Mouse (Mus musculus) liver, embryonic 13.5 days (tissue): ENCODE results near the gene Arid1b. TPM values are rescaled to one million over a fixed set of nuclear protein-coding genes. Genes with fewer than 3 reads are reported as not detected.

ENCODE experiments used
- ATAC-seq: fragments of 200-750 bp; cut with Nextera tagmentation; 2 replicates; pipeline ENCODE4 v1.8.0; 2017; ENCODE audit warnings: low read depth, mild to moderate bottlenecking, moderate number of reproducible peaks, moderate library complexity
- DNase-seq: peaks from one replicate; pipeline ENCODE4 v3.0.0; 2022
- H3K27ac ChIP-seq: fragments of 300-500 bp; sonication (generic); 2 replicates; pipeline ENCODE4 v1.5.1; 2015; ENCODE audit warnings: moderate library complexity, mild to moderate bottlenecking, inconsistent platforms
- H3K27me3 ChIP-seq: fragments of 300-500 bp; sonication (generic); 2 replicates; pipeline ENCODE4 v1.6.1; 2015; ENCODE audit warnings: mild to moderate bottlenecking, inconsistent platforms
- H3K36me3 ChIP-seq: fragments of 300-500 bp; sonication (generic); 2 replicates; pipeline ENCODE4 v1.6.1; 2015; ENCODE audit warnings: mild to moderate bottlenecking, inconsistent platforms
- H3K4me1 ChIP-seq: fragments of 300-500 bp; sonication (generic); replicated peaks from 2 replicates; pipeline ENCODE4 v1.6.1; 2015; ENCODE audit warnings: inconsistent platforms
- H3K4me2 ChIP-seq: fragments of 300-500 bp; sonication (generic); 2 replicates; pipeline ENCODE4 v1.6.1; 2015; ENCODE audit warnings: inconsistent platforms, mild to moderate bottlenecking, moderate library complexity
- H3K4me3 ChIP-seq: fragments of 300-500 bp; sonication (generic); replicated peaks from 2 replicates; pipeline ENCODE4 v1.5.1; 2015; ENCODE audit warnings: mild to moderate bottlenecking, inconsistent platforms
- H3K9ac ChIP-seq: fragments of 300-500 bp; sonication (generic); 2 replicates; pipeline ENCODE4 v1.6.1; 2015; ENCODE audit warnings: mild to moderate bottlenecking, inconsistent platforms
- H3K9me3 ChIP-seq: fragments of 300-500 bp; sonication (generic); replicated peaks from 2 replicates; pipeline ENCODE4 v1.6.1; 2016; ENCODE audit warnings: inconsistent platforms
- WGBS: fragments of 180-500 bp; shearing (Covaris S2); methylation state at CpG from one replicate; pipeline ENCODE4 v1.1.7; 2015; ENCODE audit not compliant: insufficient replicate concordance; 5-methylcytosine and 5-hydroxymethylcytosine counted together
- polyA plus RNA-seq: library from polyadenylated mRNA; unstranded; fragments of >200 nt; fragmentation: Nextera tagmentation; extraction: Ambion mirVana; gene quantifications from 2 replicates; pipeline ENCODE4 v1.2.1, GENCODE M21; 2015

Arid1b gene
- polyA plus RNA-seq, 1 experiment from 2014 or later, result 2.0 TPM

GRCm38 (mm10) chr17:5045613-5046012 lies 51.5 kb downstream of the Arid1b start:
- WGBS, result 67% methylated on average over 5 of the region's 5 CpGs

GRCm38 (mm10) chr17:5047373-5047772 lies 53.2 kb downstream of the Arid1b start:
- ATAC-seq (no peak), DNase-seq (no peak)
- H3K36me3 ChIP-seq, result no peaks in the 10 kb centered on the region
- H3K9me3 ChIP-seq, result no peaks in the 10 kb centered on the region
- H3K4me2 ChIP-seq, result no peak overlapping the region
- no peak overlapping the region for H3K4me3 ChIP-seq
- WGBS, result 79% methylated on average over 4 of the region's 4 CpGs
- peaks cover 5% of the 10 kb centered on the region for H3K4me1 ChIP-seq
- H3K27ac ChIP-seq, result no peak overlapping the region
- no peaks in the 10 kb centered on the region for H3K27me3 ChIP-seq
- H3K9ac ChIP-seq, result no peak overlapping the region

More at GRCm38 (mm10) chr17:5045613-5046012, 51.5 kb downstream of the Arid1b start:
- DNase-seq, result no peak
- peaks cover 5% of the 10 kb centered on the region for H3K4me1 ChIP-seq
- no peak overlapping the region for H3K9ac ChIP-seq
- H3K4me3 ChIP-seq, result no peak overlapping the region
- no peak overlapping the region for H3K27ac ChIP-seq
- no peaks in the 10 kb centered on the region for H3K9me3 ChIP-seq
- ATAC-seq, result no peak
- no peaks in the 10 kb centered on the region for H3K27me3 ChIP-seq
- no peaks in the 10 kb centered on the region for H3K36me3 ChIP-seq
- H3K4me2 ChIP-seq, result no peak overlapping the region

GRCm38 (mm10) chr17:5050266-5050665 lies 56.1 kb downstream of the Arid1b start:
- Histone ChIP-seq H3K9ac (no peak overlapping the region), H3K27me3 (no peaks in the 10 kb centered on the region), H3K9me3 (no peaks in the 10 kb centered on the region), H3K27ac (no peak overlapping the region), H3K36me3 (peaks cover 4% of the 10 kb centered on the region), H3K4me1 (peaks cover 8% of the 10 kb centered on the region), H3K4me3 (no peak overlapping the region), H3K4me2 (no peak overlapping the region)
- no peak for ATAC-seq
- 74% methylated on average over 8 of the region's 8 CpGs for WGBS
- DNase-seq, result no peak

- no peak overlapping the region for H3K9ac ChIP-seq
Observed at GRCm38 (mm10) chr17:5050970-5051530, 56.9 kb downstream of the Arid1b start.

GRCm38 (mm10) chr17:5052091-5052799 lies 58.1 kb downstream of the Arid1b start:
- Histone ChIP-seq H3K27me3 (no peaks in the 10 kb centered on the region), H3K9ac (no peak overlapping the region), H3K27ac (no peak overlapping the region), H3K4me2 (no peak overlapping the region), H3K4me1 (peaks cover 21% of the 10 kb centered on the region), H3K4me3 (no peak overlapping the region), H3K9me3 (no peaks in the 10 kb centered on the region), H3K36me3 (peaks cover 4% of the 10 kb centered on the region)
- DNase-seq (no peak), ATAC-seq (no peak)
- 78% methylated on average over 10 of the region's 10 CpGs for WGBS

More at GRCm38 (mm10) chr17:5050970-5051530, 56.9 kb downstream of the Arid1b start:
- ATAC-seq (no peak), DNase-seq (no peak)
- Histone ChIP-seq H3K4me1 (peaks cover 10% of the 10 kb centered on the region), H3K27ac (no peak overlapping the region), H3K27me3 (no peaks in the 10 kb centered on the region), H3K4me2 (no peak overlapping the region), H3K36me3 (peaks cover 4% of the 10 kb centered on the region), H3K4me3 (no peak overlapping the region), H3K9me3 (no peaks in the 10 kb centered on the region)
- WGBS, result 74% methylated on average over 7 of the region's 7 CpGs

GRCm38 (mm10) chr17:5052800-5053179 lies 58.7 kb downstream of the Arid1b start:
- Histone ChIP-seq H3K36me3 (peaks cover 4% of the 10 kb centered on the region), H3K4me2 (no peak overlapping the region), H3K4me1 (peaks cover 26% of the 10 kb centered on the region), H3K27me3 (no peaks in the 10 kb centered on the region), H3K27ac (no peak overlapping the region), H3K4me3 (no peak overlapping the region), H3K9ac (no peak overlapping the region), H3K9me3 (no peaks in the 10 kb centered on the region)
- ATAC-seq (no peak), DNase-seq (no peak)
- WGBS, result 82% methylated on average over 4 of the region's 4 CpGs

- no peak overlapping the region for H3K9ac ChIP-seq
- no peaks in the 10 kb centered on the region for H3K27me3 ChIP-seq
- H3K4me2 ChIP-seq, result no peak overlapping the region
- no peak for ATAC-seq
- H3K36me3 ChIP-seq, result peaks cover 4% of the 10 kb centered on the region
- no peak for DNase-seq
- no peak overlapping the region for H3K27ac ChIP-seq
- no peaks in the 10 kb centered on the region for H3K9me3 ChIP-seq
- H3K4me1 ChIP-seq, result peaks cover 30% of the 10 kb centered on the region
- H3K4me3 ChIP-seq, result no peak overlapping the region
- 79% methylated on average over 16 of the region's 16 CpGs for WGBS
Observed at GRCm38 (mm10) chr17:5053201-5053600, 59.1 kb downstream of the Arid1b start.

GRCm38 (mm10) chr17:5055412-5055811 lies 61.3 kb downstream of the Arid1b start:
- no peak overlapping the region for H3K27ac ChIP-seq
- DNase-seq (no peak), ATAC-seq (no peak)
- WGBS, result 40% methylated on average over 6 of the region's 6 CpGs
- H3K4me1 ChIP-seq, result peaks cover 52% of the 10 kb centered on the region
- no peaks in the 10 kb centered on the region for H3K9me3 ChIP-seq
- H3K4me2 ChIP-seq, result no peak overlapping the region
- H3K27me3 ChIP-seq, result no peaks in the 10 kb centered on the region
- no peak overlapping the region for H3K9ac ChIP-seq
- H3K4me3 ChIP-seq, result no peak overlapping the region
- H3K36me3 ChIP-seq, result peaks cover 4% of the 10 kb centered on the region

- H3K9ac ChIP-seq, result no peak overlapping the region; the same call in 1 of the 2 replicates
- peaks cover 4% of the 10 kb centered on the region for H3K36me3 ChIP-seq
- H3K27ac ChIP-seq, result 0 out of 2 replicates have a peak overlapping the region, but pooled peaks have one; percentile 37
- no peak overlapping the region for H3K4me3 ChIP-seq
- WGBS, result 81% methylated on average over 4 of the region's 4 CpGs
- H3K9me3 ChIP-seq, result no peaks in the 10 kb centered on the region
- ATAC-seq (no peak), DNase-seq (no peak)
- peaks cover 64% of the 10 kb centered on the region for H3K4me1 ChIP-seq
- H3K27me3 ChIP-seq, result no peaks in the 10 kb centered on the region
- H3K4me2 ChIP-seq, result no peak overlapping the region
Observed at GRCm38 (mm10) chr17:5056654-5057053, 62.5 kb downstream of the Arid1b start.

- peak overlapping the region; percentile 13; the same call in 1 of the 2 replicates for H3K4me2 ChIP-seq
- peak overlapping the region; percentile 47 for H3K9ac ChIP-seq
- ATAC-seq (peak; percentile 48), DNase-seq (no peak)
- no peaks in the 10 kb centered on the region for H3K27me3 ChIP-seq
- 11% methylated on average over 4 of the region's 4 CpGs for WGBS
- peaks cover 4% of the 10 kb centered on the region for H3K36me3 ChIP-seq
- peaks cover 66% of the 10 kb centered on the region for H3K4me1 ChIP-seq
- no peaks in the 10 kb centered on the region for H3K9me3 ChIP-seq
- H3K4me3 ChIP-seq, result no peak overlapping the region
- peak overlapping the region; percentile 37; the same call in 1 of the 2 replicates for H3K27ac ChIP-seq
Observed at GRCm38 (mm10) chr17:5057286-5057685, 63.2 kb downstream of the Arid1b start.

GRCm38 (mm10) chr17:5057944-5058720 lies 64.0 kb downstream of the Arid1b start:
- 45% methylated on average over 10 of the region's 10 CpGs for WGBS
- no peaks in the 10 kb centered on the region for H3K9me3 ChIP-seq
- peak overlapping the region; percentile 17 for H3K4me2 ChIP-seq
- no peak overlapping the region for H3K4me3 ChIP-seq
- peak overlapping the region; percentile 72 for H3K27ac ChIP-seq
- DNase-seq, result no peak
- peak; percentile 50 for ATAC-seq
- peaks cover under 1% of the 10 kb centered on the region for H3K36me3 ChIP-seq
- peaks cover 71% of the 10 kb centered on the region for H3K4me1 ChIP-seq
- no peaks in the 10 kb centered on the region for H3K27me3 ChIP-seq
- H3K9ac ChIP-seq, result peak overlapping the region; percentile 44
